Mouse (Mus musculus) thymus, adult 2 months (tissue): ENCODE data around the gene Gba. TPM values are rescaled to one million over a fixed set of nuclear protein-coding genes. Genes with fewer than 3 reads are reported as not detected.
A peak's percentile ranks its signal among the peaks of the same experiment; 100 is the strongest.

ENCODE experiments used
- DNase-seq: peaks from one replicate; pipeline ENCODE4 v3.0.0; 2021
- H3K27ac ChIP-seq: fragments of 200-500 bp; 2 replicates; pipeline ENCODE4 v1.5.1; 2012; ENCODE audit warnings: low read length, control low read depth; ENCODE audit not compliant: control insufficient read depth, insufficient read depth
- H3K27me3 ChIP-seq: fragments of 200-500 bp; 2 replicates; pipeline ENCODE4 v1.6.1; 2012; ENCODE audit warnings: mild to moderate bottlenecking, low read length, moderate library complexity, mixed read lengths; ENCODE audit not compliant: control insufficient read depth, insufficient read depth
- H3K36me3 ChIP-seq: fragments of 200-500 bp; 2 replicates; pipeline ENCODE4 v1.6.1; 2012; ENCODE audit warnings: mild to moderate bottlenecking, low read length, moderate library complexity; ENCODE audit not compliant: control insufficient read depth, insufficient read depth
- H3K4me1 ChIP-seq: fragments of 200-500 bp; replicated peaks from 2 replicates; pipeline ENCODE4 v1.6.1; 2012; ENCODE audit warnings: low read length; ENCODE audit not compliant: control insufficient read depth, insufficient read depth
- H3K4me3 ChIP-seq: fragments of 200-500 bp; 2 replicates; pipeline ENCODE4 v1.5.1; 2012; ENCODE audit warnings: mild to moderate bottlenecking, low read length, control low read depth, moderate library complexity; ENCODE audit not compliant: control insufficient read depth, insufficient read depth
- CTCF ChIP-seq: fragments of 200-500 bp; IDR thresholded peaks from 2 replicates; pipeline ENCODE4 v1.5.1; 2012; ENCODE audit warnings: mild to moderate bottlenecking, control low read depth, low read length, moderate library complexity, borderline replicate concordance; ENCODE audit not compliant: control insufficient read depth, poor library complexity, insufficient read depth; ENCODE audit errors: extremely low read depth
- POLR2A ChIP-seq: fragments of 200-500 bp; IDR thresholded peaks from 2 replicates; pipeline ENCODE4 v1.6.1; 2012; ENCODE audit warnings: mild to moderate bottlenecking, low read length, control low read depth, moderate library complexity; ENCODE audit not compliant: control insufficient read depth, poor library complexity, insufficient read depth; ENCODE audit errors: extremely low read depth
- WGBS: fragments of 180-500 bp; shearing (Covaris S2); methylation state at CpG from one replicate; pipeline ENCODE4 v1.1.7; 2018; 5-methylcytosine and 5-hydroxymethylcytosine counted together
- polyA plus RNA-seq: library from polyadenylated mRNA; depleted of rRNA; stranded (reverse); fragments of >200 nt; gene quantifications from 2 replicates; pipeline ENCODE4 v1.2.3, GENCODE M21; 2012

Gba gene
- polyA plus RNA-seq, 1 experiment: 117 TPM

GRCm38 (mm10) chr3:89228180-89228549 lies 25.4 kb downstream of the Gba start:
- H3K4me3 ChIP-seq: peak overlapping the region; percentile 49
- WGBS: under 1% methylated on average over 20 of the region's 20 CpGs
- no peaks in the 10 kb centered on the region for H3K36me3 ChIP-seq
- peaks cover 16% of the 10 kb centered on the region for H3K4me1 ChIP-seq
- no peaks in the 10 kb centered on the region for H3K27me3 ChIP-seq
- TF ChIP-seq CTCF (peak; percentile 96), POLR2A (no peak)
- DNase-seq: peak; percentile 90
- H3K27ac ChIP-seq: no peak overlapping the region

GRCm38 (mm10) chr3:89228836-89229235 lies 26.1 kb downstream of the Gba start, which contains the start of gene Muc1:
Gene Muc1 (plus strand): TSS chr3:89229057.
- WGBS: 69% methylated on average over 10 of the region's 10 CpGs
- TF ChIP-seq POLR2A (no peak), CTCF (no peak)
- Histone ChIP-seq H3K27me3 (no peaks in the 10 kb centered on the region), H3K27ac (no peak within 1 kb of the TSS), H3K4me3 (peak within 1 kb of the TSS; percentile 49), H3K4me1 (peaks cover 16% of the 10 kb centered on the region), H3K36me3 (no peaks in the 10 kb centered on the region)
- no peak for DNase-seq

- H3K4me1 ChIP-seq: peaks cover 16% of the 10 kb centered on the region
- 96% methylated on average over 4 of the region's 4 CpGs for WGBS
- no peak overlapping the region for H3K27ac ChIP-seq
- no peaks in the 10 kb centered on the region for H3K27me3 ChIP-seq
- no peak for DNase-seq
- no peak for TF ChIP-seq POLR2A
- TF ChIP-seq CTCF: no peak
- H3K36me3 ChIP-seq: no peaks in the 10 kb centered on the region
- no peak overlapping the region for H3K4me3 ChIP-seq
Measured at GRCm38 (mm10) chr3:89229276-89229675, 26.5 kb downstream of the Gba start.

- no peak for DNase-seq
- no peak overlapping the region for H3K4me3 ChIP-seq
Measured at GRCm38 (mm10) chr3:89230561-89230960, 27.8 kb downstream of the Gba start.

GRCm38 (mm10) chr3:89231345-89231744 lies 28.6 kb downstream of the Gba start:
- 24% methylated on average over 7 of the region's 7 CpGs for WGBS
- peaks cover 16% of the 10 kb centered on the region for H3K4me1 ChIP-seq
- DNase-seq: no peak
- no peaks in the 10 kb centered on the region for H3K27me3 ChIP-seq
- no peak for TF ChIP-seq POLR2A
- no peak for TF ChIP-seq CTCF
- no peak overlapping the region for H3K27ac ChIP-seq
- H3K36me3 ChIP-seq: no peaks in the 10 kb centered on the region
- H3K4me3 ChIP-seq: no peak overlapping the region

More at GRCm38 (mm10) chr3:89230561-89230960, 27.8 kb downstream of the Gba start:
- WGBS: 88% methylated on average over 2 of the region's 2 CpGs
- TF ChIP-seq POLR2A (no peak), CTCF (no peak)
- H3K4me1 ChIP-seq: peaks cover 16% of the 10 kb centered on the region
- H3K36me3 ChIP-seq: no peaks in the 10 kb centered on the region
- H3K27me3 ChIP-seq: no peaks in the 10 kb centered on the region
- H3K27ac ChIP-seq: no peak overlapping the region

- WGBS: 78% methylated on average over 16 of the region's 16 CpGs
- Histone ChIP-seq H3K27ac (no peak overlapping the region), H3K4me3 (no peak overlapping the region), H3K36me3 (no peaks in the 10 kb centered on the region), H3K27me3 (no peaks in the 10 kb centered on the region), H3K4me1 (peaks cover 15% of the 10 kb centered on the region)
- TF ChIP-seq CTCF: no peak
- TF ChIP-seq POLR2A: no peak
- DNase-seq: no peak
Measured at GRCm38 (mm10) chr3:89231772-89232275, 29.1 kb downstream of the Gba start.

- H3K27me3 ChIP-seq: no peaks in the 10 kb centered on the region
- no peak for TF ChIP-seq POLR2A
- TF ChIP-seq CTCF: no peak
- no peak overlapping the region for H3K4me3 ChIP-seq
- H3K27ac ChIP-seq: no peak overlapping the region
- 89% methylated on average over 6 of the region's 6 CpGs for WGBS
- no peaks in the 10 kb centered on the region for H3K36me3 ChIP-seq
- peaks cover 8% of the 10 kb centered on the region for H3K4me1 ChIP-seq
- no peak for DNase-seq
Measured at GRCm38 (mm10) chr3:89232614-89233013, 29.9 kb downstream of the Gba start.
